Mouse (Mus musculus) heart, postnatal 0 days (tissue): ENCODE measurements at regions not wholly inside any gene's neighbourhood (a gene's known extent, or its start where the extent isn't known, plus 50 kb on each side); places are given as distances from the start of the nearest gene placed in this dataset.

ENCODE experiments used
- CTCF ChIP-seq: IDR thresholded peaks from 2 replicates; pipeline ENCODE4 v1.5.1; 2016; ENCODE audit warnings: antibody characterized with exemption, control low read depth, low read depth
- EP300 ChIP-seq: IDR thresholded peaks from 2 replicates; pipeline ENCODE4 v1.6.1; 2016; ENCODE audit warnings: antibody characterized with exemption, low read depth

DNA sequence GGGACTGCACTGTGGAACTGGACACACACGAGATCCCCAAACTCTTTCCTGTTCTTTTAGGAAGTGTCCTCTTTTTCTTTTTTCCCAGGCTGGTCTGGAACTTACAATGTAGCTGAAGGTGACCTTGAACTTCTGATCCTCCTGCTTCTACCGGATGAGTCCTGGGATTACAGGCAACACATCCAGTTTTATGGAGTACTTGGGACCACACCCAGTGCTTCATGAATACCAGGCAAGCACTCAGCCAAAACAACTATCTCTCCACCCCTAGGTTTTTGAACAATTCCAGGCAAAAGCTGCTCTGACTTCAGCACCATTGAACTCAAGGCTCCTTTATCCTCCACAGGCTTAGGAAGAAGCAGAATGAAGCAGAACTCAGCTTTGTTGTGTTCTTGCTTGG is 79.7 kb downstream of the Spesp1 start:
- TF ChIP-seq CTCF (no peak), EP300 (no peak)
